Mouse (Mus musculus): ENCODE data around the gene Tmem43. TPM values are rescaled to one million over a fixed set of nuclear protein-coding genes. Genes with fewer than 3 reads are reported as not detected.

The Tmem43 gene
- polyA plus RNA-seq, 1 experiment from 2014 or later, result 55.5 TPM

DNA sequence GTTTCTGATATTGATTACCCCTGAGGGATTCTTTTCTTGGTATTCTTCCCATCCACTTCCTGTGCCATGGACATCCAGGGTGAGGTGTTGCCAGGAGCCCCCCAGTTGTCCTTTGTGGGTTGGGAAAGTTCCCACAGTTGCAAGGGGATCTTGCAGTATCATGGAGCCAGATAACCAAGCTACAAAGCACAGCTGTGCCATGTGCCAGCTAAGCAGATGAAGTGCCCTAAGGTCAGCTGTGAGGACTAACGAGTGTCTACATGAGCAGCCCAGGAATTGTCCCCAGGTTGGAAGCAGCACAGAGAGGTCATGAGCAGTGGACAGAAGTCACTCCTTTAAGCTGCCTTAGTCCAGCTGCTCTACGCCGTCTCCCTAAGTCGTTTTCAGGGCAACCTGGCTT, 52.0 kb downstream of the Tmem43 start:
- no peak for ATAC-seq
- H3K27ac ChIP-seq (ENCODE audit: low read depth, low read length), result no peak overlapping the region
- H3K9ac ChIP-seq (ENCODE audit: low read length), result no peak overlapping the region
- DNase-seq (ENCODE audit: low spot score), result no peak
- WGBS, result 76% methylated on average over 4 of the region's 4 CpGs
- H3K36me3 ChIP-seq (ENCODE audit: control insufficient read depth, insufficient read depth, low read length), result peaks cover 50% of the 10 kb centered on the region
- H3K27me3 ChIP-seq (replicated peaks; ENCODE audit: control insufficient read depth, insufficient read depth, low read length), result no peaks in the 10 kb centered on the region
- no peaks in the 10 kb centered on the region for H3K4me1 ChIP-seq (ENCODE audit: control insufficient read depth, insufficient read depth, low read length)
- no peak overlapping the region for H3K4me2 ChIP-seq (ENCODE audit: low read length)
- no peak overlapping the region for H3K4me3 ChIP-seq (ENCODE audit: low read depth, low read length)
- H3K9me3 ChIP-seq (replicated peaks; ENCODE audit: control insufficient read depth, low read length), result no peaks in the 10 kb centered on the region

DNA sequence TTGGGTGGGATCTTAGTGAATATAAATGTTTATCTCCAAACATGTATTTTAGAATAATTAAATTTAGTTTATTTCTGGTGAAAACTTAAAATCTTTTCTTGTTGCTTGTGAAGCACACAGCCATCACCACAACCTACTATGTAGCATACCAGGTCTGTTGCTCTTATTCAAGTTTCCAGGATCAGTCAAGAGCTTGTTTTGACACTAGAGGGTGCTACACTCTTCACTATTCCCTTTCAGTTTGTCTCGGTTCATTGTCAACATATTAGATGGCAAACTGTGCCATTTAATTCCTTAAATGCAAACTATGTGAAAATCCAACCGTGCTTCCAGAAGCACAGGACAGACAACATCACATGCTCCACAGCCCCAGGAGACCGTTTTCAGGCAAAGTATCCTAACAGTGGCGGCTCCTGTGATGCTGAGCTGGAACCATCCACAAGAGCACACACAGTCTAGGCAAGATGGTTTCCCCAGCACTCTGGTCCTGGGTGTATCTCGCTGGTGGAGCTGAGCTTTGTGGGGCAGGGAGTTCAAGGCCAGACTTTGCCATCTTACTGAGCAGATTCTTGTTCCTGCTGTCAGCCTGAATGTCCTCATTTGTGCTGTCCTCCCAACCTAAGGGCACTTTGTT, 53.8 kb downstream of the Tmem43 start:
- no peaks in the 10 kb centered on the region for H3K9me3 ChIP-seq (replicated peaks; ENCODE audit: control insufficient read depth, low read length)
- H3K4me1 ChIP-seq (ENCODE audit: control insufficient read depth, insufficient read depth, low read length), result no peaks in the 10 kb centered on the region
- DNase-seq (ENCODE audit: low spot score) (peak; percentile 82), ATAC-seq (peak; percentile 52; the same call in 1 of the 2 replicates)
- H3K9ac ChIP-seq (ENCODE audit: low read length), result no peak overlapping the region
- no peak overlapping the region for H3K4me2 ChIP-seq (ENCODE audit: low read length)
- H3K36me3 ChIP-seq (ENCODE audit: control insufficient read depth, insufficient read depth, low read length), result peaks cover 33% of the 10 kb centered on the region
- H3K27ac ChIP-seq (ENCODE audit: low read depth, low read length), result no peak overlapping the region
- 52% methylated on average over 5 of the region's 5 CpGs for WGBS
- no peaks in the 10 kb centered on the region for H3K27me3 ChIP-seq (replicated peaks; ENCODE audit: control insufficient read depth, insufficient read depth, low read length)
- H3K4me3 ChIP-seq (ENCODE audit: low read depth, low read length), result no peak overlapping the region

DNA sequence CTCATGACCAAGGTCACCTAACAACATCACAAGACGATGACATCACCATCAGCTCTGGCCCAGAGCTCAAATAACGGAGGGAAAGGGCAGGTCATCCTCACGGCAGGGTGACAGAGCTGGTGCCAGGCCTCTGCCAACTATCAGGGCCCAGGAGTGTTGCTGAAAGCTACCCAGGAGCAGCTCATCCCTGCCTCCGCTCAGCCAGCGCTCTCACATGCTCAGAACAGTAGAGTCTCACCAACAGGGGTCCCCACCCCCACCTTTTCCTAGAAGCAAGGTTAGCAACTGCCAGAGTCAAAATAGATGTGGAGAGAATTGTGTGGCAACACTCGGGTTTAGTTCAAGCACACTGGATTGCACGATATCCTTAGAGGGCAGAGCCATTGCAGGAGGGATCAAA, 54.8 kb downstream of the Tmem43 start:
- no peak overlapping the region for H3K4me3 ChIP-seq (ENCODE audit: low read depth, low read length)
- peaks cover 24% of the 10 kb centered on the region for H3K36me3 ChIP-seq (ENCODE audit: control insufficient read depth, insufficient read depth, low read length)
- no peaks in the 10 kb centered on the region for H3K4me1 ChIP-seq (ENCODE audit: control insufficient read depth, insufficient read depth, low read length)
- H3K4me2 ChIP-seq (ENCODE audit: low read length), result no peak overlapping the region
- no peaks in the 10 kb centered on the region for H3K9me3 ChIP-seq (replicated peaks; ENCODE audit: control insufficient read depth, low read length)
- H3K27me3 ChIP-seq (replicated peaks; ENCODE audit: control insufficient read depth, insufficient read depth, low read length), result no peaks in the 10 kb centered on the region
- 89% methylated on average over 7 of the region's 7 CpGs for WGBS
- DNase-seq (ENCODE audit: low spot score), result no peak
- no peak overlapping the region for H3K27ac ChIP-seq (ENCODE audit: low read depth, low read length)
- no peak overlapping the region for H3K9ac ChIP-seq (ENCODE audit: low read length)
- no peak for ATAC-seq

DNA sequence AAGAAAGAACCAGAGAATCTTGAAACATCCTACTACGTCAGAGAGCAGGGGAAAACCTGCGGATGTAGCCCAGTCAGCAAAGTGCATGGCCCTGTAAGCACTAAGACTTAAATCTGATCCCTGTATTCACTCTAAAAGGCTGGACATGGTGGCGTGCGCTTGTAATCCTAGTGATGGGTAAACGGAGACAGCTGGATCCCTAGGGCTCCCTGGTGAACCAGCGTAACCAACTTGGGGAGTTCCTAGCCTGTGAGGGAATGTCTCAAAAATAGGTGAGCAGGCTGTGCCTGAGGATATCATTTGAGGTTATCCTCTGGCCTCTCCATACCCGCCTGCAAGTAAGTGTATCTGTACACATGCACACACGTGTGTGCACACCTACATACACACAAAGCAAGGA, 57.2 kb downstream of the Tmem43 start:
- DNase-seq (ENCODE audit: low spot score), result no peak
- H3K27me3 ChIP-seq (replicated peaks; ENCODE audit: control insufficient read depth, insufficient read depth, low read length), result no peaks in the 10 kb centered on the region
- H3K27ac ChIP-seq (ENCODE audit: low read depth, low read length), result no peak overlapping the region
- 87% methylated on average over 8 of the region's 8 CpGs for WGBS
- H3K4me3 ChIP-seq (ENCODE audit: low read depth, low read length), result no peak overlapping the region
- H3K9ac ChIP-seq (ENCODE audit: low read length), result no peak overlapping the region
- no peaks in the 10 kb centered on the region for H3K4me1 ChIP-seq (ENCODE audit: control insufficient read depth, insufficient read depth, low read length)
- no peak for ATAC-seq
- 0 out of 2 replicates have a peak, but pooled peaks cover 5% of the 10 kb centered on the region for H3K36me3 ChIP-seq (ENCODE audit: control insufficient read depth, insufficient read depth, low read length)
- H3K4me2 ChIP-seq (ENCODE audit: low read length), result no peak overlapping the region
- H3K9me3 ChIP-seq (replicated peaks; ENCODE audit: control insufficient read depth, low read length), result no peaks in the 10 kb centered on the region

DNA sequence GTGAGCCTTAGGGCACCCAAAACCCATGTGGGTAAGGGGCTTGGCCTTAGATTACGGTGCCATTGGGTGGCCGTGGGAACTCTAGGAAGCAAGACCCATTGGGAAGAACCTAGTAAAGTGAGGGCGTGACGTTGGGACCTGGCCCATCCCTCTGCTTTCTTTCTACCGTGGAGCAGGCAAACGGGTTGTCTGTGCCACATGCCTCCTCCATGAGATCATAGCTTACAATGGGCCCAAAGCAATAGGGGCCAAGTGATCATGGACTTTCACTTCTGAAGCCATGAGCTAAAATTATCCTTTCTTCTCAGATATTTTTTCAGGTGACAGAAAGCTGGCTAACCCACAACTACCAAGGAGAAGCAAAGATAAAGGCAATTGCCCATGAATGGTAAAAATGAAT, 57.8 kb downstream of the Tmem43 start:
- no peak overlapping the region for H3K9ac ChIP-seq (ENCODE audit: low read length)
- H3K27ac ChIP-seq (ENCODE audit: low read depth, low read length), result no peak overlapping the region
- WGBS, result 91% methylated on average over 6 of the region's 6 CpGs
- H3K4me1 ChIP-seq (ENCODE audit: control insufficient read depth, insufficient read depth, low read length), result no peaks in the 10 kb centered on the region
- no peak overlapping the region for H3K4me2 ChIP-seq (ENCODE audit: low read length)
- H3K4me3 ChIP-seq (ENCODE audit: low read depth, low read length), result no peak overlapping the region
- DNase-seq (ENCODE audit: low spot score) (no peak), ATAC-seq (no peak)
- 0 out of 2 replicates have a peak, but pooled peaks cover 5% of the 10 kb centered on the region for H3K36me3 ChIP-seq (ENCODE audit: control insufficient read depth, insufficient read depth, low read length)
- no peaks in the 10 kb centered on the region for H3K9me3 ChIP-seq (replicated peaks; ENCODE audit: control insufficient read depth, low read length)
- no peaks in the 10 kb centered on the region for H3K27me3 ChIP-seq (replicated peaks; ENCODE audit: control insufficient read depth, insufficient read depth, low read length)

DNA sequence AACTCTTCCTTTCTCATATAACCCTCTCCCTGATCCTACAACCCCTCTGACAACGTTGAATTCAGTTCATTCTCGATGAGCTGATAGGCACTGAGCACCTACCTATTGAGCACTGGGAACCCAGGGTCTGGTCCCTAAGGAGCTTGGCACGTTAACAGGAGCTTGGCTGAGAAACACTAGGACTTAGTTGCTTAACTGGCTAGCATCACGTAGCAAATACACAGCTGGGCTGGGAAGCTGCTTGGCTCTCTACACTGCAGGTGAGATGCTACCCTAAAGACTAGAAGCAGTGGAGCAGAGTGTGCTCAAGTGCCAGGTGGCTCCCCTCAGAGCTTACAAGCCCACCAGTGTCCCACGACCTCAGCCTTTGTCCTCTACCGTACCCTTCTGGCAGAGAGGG, 59.2 kb downstream of the Tmem43 start:
- H3K4me2 ChIP-seq (ENCODE audit: low read length), result no peak overlapping the region
- H3K9me3 ChIP-seq (replicated peaks; ENCODE audit: control insufficient read depth, low read length), result no peaks in the 10 kb centered on the region
- no peak overlapping the region for H3K27ac ChIP-seq (ENCODE audit: low read depth, low read length)
- H3K4me3 ChIP-seq (ENCODE audit: low read depth, low read length), result no peak overlapping the region
- H3K9ac ChIP-seq (ENCODE audit: low read length), result no peak overlapping the region
- H3K36me3 ChIP-seq (ENCODE audit: control insufficient read depth, insufficient read depth, low read length), result 0 out of 2 replicates have a peak, but pooled peaks cover 5% of the 10 kb centered on the region
- ATAC-seq (no peak), DNase-seq (ENCODE audit: low spot score) (no peak)
- 80% methylated on average over 6 of the region's 6 CpGs for WGBS
- no peaks in the 10 kb centered on the region for H3K4me1 ChIP-seq (ENCODE audit: control insufficient read depth, insufficient read depth, low read length)
- H3K27me3 ChIP-seq (replicated peaks; ENCODE audit: control insufficient read depth, insufficient read depth, low read length), result no peaks in the 10 kb centered on the region

DNA sequence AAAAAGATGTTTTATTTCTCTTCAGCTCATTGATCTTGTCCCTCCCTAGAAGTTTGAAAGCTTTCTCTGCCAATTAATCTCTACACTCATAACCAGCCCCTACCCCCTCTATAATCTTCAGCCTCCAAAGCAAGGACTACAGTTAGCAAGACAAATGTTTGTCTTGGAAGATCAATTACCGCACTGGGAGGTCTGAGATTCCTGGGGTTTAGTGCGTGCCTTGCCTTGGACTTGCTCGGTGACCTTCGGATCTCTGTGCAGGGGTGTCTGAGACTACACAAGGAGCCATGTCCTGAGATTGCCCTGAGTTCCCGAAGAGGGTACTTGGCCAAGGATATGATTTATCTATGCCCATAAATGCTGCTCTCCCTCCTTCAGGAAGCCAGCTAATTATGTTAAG, 59.9 kb downstream of the Tmem43 start:
- no peaks in the 10 kb centered on the region for H3K4me1 ChIP-seq (ENCODE audit: control insufficient read depth, insufficient read depth, low read length)
- H3K9me3 ChIP-seq (replicated peaks; ENCODE audit: control insufficient read depth, low read length), result no peaks in the 10 kb centered on the region
- ATAC-seq (no peak), DNase-seq (ENCODE audit: low spot score) (no peak)
- H3K27me3 ChIP-seq (replicated peaks; ENCODE audit: control insufficient read depth, insufficient read depth, low read length), result no peaks in the 10 kb centered on the region
- no peak overlapping the region for H3K4me3 ChIP-seq (ENCODE audit: low read depth, low read length)
- no peak overlapping the region for H3K4me2 ChIP-seq (ENCODE audit: low read length)
- H3K27ac ChIP-seq (ENCODE audit: low read depth, low read length), result no peak overlapping the region
- whole genome bisulfite sequencing, result 73% methylated on average over 5 of the region's 5 CpGs
- H3K36me3 ChIP-seq (ENCODE audit: control insufficient read depth, insufficient read depth, low read length), result 0 out of 2 replicates have a peak, but pooled peaks cover 5% of the 10 kb centered on the region
- H3K9ac ChIP-seq (ENCODE audit: low read length), result no peak overlapping the region

DNA sequence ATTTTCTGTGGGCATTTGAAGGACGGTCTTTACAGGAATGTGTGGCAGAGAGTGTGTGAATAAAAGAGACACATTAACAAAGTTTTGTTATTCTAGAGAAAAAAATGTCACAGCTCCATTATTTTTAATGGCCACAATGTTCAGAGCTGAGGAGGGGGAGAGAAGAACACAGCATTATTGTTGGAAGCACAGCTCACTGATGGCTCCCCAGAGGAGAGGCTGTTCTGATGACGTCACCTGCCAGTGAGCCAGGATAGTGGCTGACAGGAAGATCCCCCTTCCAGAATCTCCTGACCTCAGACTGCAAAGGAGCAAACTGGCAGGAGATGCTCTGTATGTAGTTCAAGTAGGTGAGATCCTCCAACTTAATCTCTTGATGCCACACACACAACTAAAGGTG, 60.3 kb downstream of the Tmem43 start:
- Histone ChIP-seq H3K36me3 (ENCODE audit: control insufficient read depth, insufficient read depth, low read length) (0 out of 2 replicates have a peak, but pooled peaks cover 2% of the 10 kb centered on the region), H3K4me3 (ENCODE audit: low read depth, low read length) (no peak overlapping the region), H3K27ac (ENCODE audit: low read depth, low read length) (no peak overlapping the region), H3K4me2 (ENCODE audit: low read length) (no peak overlapping the region), H3K9me3 (replicated peaks; ENCODE audit: control insufficient read depth, low read length) (no peaks in the 10 kb centered on the region), H3K27me3 (replicated peaks; ENCODE audit: control insufficient read depth, insufficient read depth, low read length) (no peaks in the 10 kb centered on the region), H3K9ac (ENCODE audit: low read length) (no peak overlapping the region), H3K4me1 (ENCODE audit: control insufficient read depth, insufficient read depth, low read length) (no peaks in the 10 kb centered on the region)
- ATAC-seq, result no peak
- no peak for DNase-seq (ENCODE audit: low spot score)
- 51% methylated on average over 2 of the region's 2 CpGs for WGBS

DNA sequence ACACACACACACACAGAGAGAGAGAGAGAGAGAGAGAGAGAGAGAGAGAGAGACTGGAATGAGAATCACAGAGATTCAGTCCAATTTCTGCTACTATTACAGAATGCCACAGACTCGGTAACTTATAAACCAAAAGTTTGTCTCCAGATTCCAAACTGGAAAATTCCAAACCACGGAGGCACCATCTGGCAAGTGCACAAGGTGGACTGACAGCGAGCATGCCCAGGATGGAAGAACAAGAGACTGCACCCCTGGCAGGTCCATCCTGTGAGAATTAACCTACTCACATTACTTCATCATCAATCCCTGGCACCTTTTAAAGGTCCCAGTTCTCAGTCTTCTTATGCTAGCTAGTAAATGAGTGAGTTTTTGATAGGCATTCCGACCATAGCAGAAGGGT, 60.8 kb downstream of the Tmem43 start:
- H3K4me2 ChIP-seq (ENCODE audit: low read length), result no peak overlapping the region
- no peak for DNase-seq (ENCODE audit: low spot score)
- no peak overlapping the region for H3K27ac ChIP-seq (ENCODE audit: low read depth, low read length)
- no peak overlapping the region for H3K4me3 ChIP-seq (ENCODE audit: low read depth, low read length)
- no peaks in the 10 kb centered on the region for H3K36me3 ChIP-seq (ENCODE audit: control insufficient read depth, insufficient read depth, low read length)
- no peaks in the 10 kb centered on the region for H3K27me3 ChIP-seq (replicated peaks; ENCODE audit: control insufficient read depth, insufficient read depth, low read length)
- 88% methylated on average over 4 of the region's 4 CpGs for WGBS
- H3K9ac ChIP-seq (ENCODE audit: low read length), result no peak overlapping the region
- ATAC-seq, result no peak
- no peaks in the 10 kb centered on the region for H3K4me1 ChIP-seq (ENCODE audit: control insufficient read depth, insufficient read depth, low read length)
- no peaks in the 10 kb centered on the region for H3K9me3 ChIP-seq (replicated peaks; ENCODE audit: control insufficient read depth, low read length)
